Mouse (Mus musculus) olfactory bulb, adult 2 months (tissue): ENCODE results near the gene Irs1.

Experiments
- CTCF ChIP-seq: fragments of 200-500 bp; IDR thresholded peaks from 2 replicates; pipeline ENCODE4 v1.5.1; 2012; ENCODE audit warnings: low read depth, mild to moderate bottlenecking, low read length, moderate library complexity; ENCODE audit not compliant: insufficient read depth
- POLR2A ChIP-seq: fragments of 200-500 bp; IDR thresholded peaks from 2 replicates; pipeline ENCODE4 v1.6.1; 2012; ENCODE audit warnings: mild to moderate bottlenecking, low read depth, low read length, moderate library complexity; ENCODE audit not compliant: insufficient read depth

DNA sequence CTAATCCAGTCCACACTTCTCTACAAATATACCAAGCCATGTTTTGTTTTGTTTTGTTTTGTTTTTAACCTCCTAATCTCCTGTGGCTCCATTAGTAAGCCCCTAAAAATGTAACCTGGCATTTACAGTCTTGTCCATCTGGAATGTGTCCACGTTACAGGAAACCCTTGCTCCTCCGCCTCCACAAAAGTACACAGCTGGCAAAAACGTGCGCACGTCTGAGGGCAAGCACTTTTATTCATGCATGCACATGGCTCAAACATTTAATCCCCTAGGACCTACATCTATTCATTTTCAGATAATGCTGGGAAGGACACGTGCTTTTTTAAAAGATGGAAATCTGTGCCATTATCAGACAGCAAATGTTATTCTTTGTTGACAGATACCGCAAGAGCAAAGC lies 32.9 kb downstream of the Irs1 start:
- no peak for TF ChIP-seq CTCF
- no peak for TF ChIP-seq POLR2A
